Mouse (Mus musculus) CH12.LX (cell line): Measurements from ENCODE around the gene Anxa8. TPM values are rescaled to one million over a fixed set of nuclear protein-coding genes. Genes with fewer than 3 reads are reported as not detected.

Experiments
- DNase-seq: peaks from one replicate; pipeline ENCODE4 v3.0.0-alpha.2; 2013; ENCODE audit errors: extremely low read depth
- H3K27ac ChIP-seq: 2 replicates; pipeline ENCODE4 v1.5.1; 2012; ENCODE audit warnings: low read depth, mild to moderate bottlenecking, control low read depth, moderate library complexity; ENCODE audit not compliant: insufficient read depth
- H3K27me3 ChIP-seq: replicated peaks from 2 replicates; pipeline ENCODE3; 2012; ENCODE audit warnings: inconsistent platforms
- H3K36me3 ChIP-seq, 2 experiments: replicated peaks in 1 of 2; 2 replicates each; pipeline versions ENCODE3 to v1.6.1; 2012; ENCODE audit warnings: inconsistent platforms in 1 of 2, low read length in 1 of 2, mild to moderate bottlenecking in 1 of 2, mixed read lengths in 1 of 2, moderate library complexity in 1 of 2; ENCODE audit not compliant: control insufficient read depth in 1 of 2, insufficient read depth in 1 of 2
- H3K4me1 ChIP-seq, 2 experiments: 2 replicates each; pipeline ENCODE4 v1.6.1; 2012; ENCODE audit warnings: inconsistent platforms in 1 of 2, moderate library complexity in 1 of 2; ENCODE audit not compliant: insufficient read depth in 2 of 2, control insufficient read depth in 1 of 2
- H3K4me2 ChIP-seq: 2 replicates; pipeline ENCODE4 v1.6.1; 2012; ENCODE audit warnings: low read depth, mild to moderate bottlenecking, control low read depth; ENCODE audit not compliant: poor library complexity, insufficient read depth, severe bottlenecking
- H3K4me3 ChIP-seq, 3 experiments: fragments of 150-350 bp in 1 of 3; sonication (generic) in 1 of 3; replicated peaks in 1 of 3; 2 replicates each; pipeline versions ENCODE3 to v1.5.1; 2011 to 2012; ENCODE audit warnings: low read depth in 2 of 3, low read length in 2 of 3, mild to moderate bottlenecking in 2 of 3, moderate library complexity in 2 of 3, control low read depth in 1 of 3, improper control_type of control experiment in 1 of 3, inconsistent platforms in 1 of 3, mixed read lengths in 1 of 3; ENCODE audit not compliant: poor library complexity in 1 of 3
- H3K79me2 ChIP-seq: replicated peaks from 2 replicates; pipeline ENCODE4 v1.6.1; 2012; ENCODE audit warnings: mild to moderate bottlenecking, moderate library complexity; ENCODE audit not compliant: control insufficient read depth, poor library complexity, insufficient read depth, severe bottlenecking; ENCODE audit errors: extremely low read depth
- H3K9ac ChIP-seq: 2 replicates; pipeline ENCODE4 v1.6.1; 2012; ENCODE audit warnings: low read depth, mild to moderate bottlenecking, control low read depth, moderate library complexity; ENCODE audit not compliant: insufficient read depth
- H3K9me3 ChIP-seq: replicated peaks from 2 replicates; pipeline ENCODE3; 2012; ENCODE audit warnings: low read length, inconsistent platforms, mixed read lengths
- CHD2 ChIP-seq: IDR thresholded peaks from 2 replicates; pipeline ENCODE4 v1.6.1; 2011; ENCODE audit warnings: low read length, improper control_type of control experiment
- CTCF ChIP-seq, 2 experiments: IDR thresholded peaks in 1 of 2; conservative IDR thresholded peaks in 1 of 2; 2 replicates each; pipeline ENCODE4 v1.5.1; 2011 to 2012; ENCODE audit warnings: low read depth in 2 of 2, low read length in 2 of 2, improper control_type of control experiment in 1 of 2, inconsistent platforms in 1 of 2, mild to moderate bottlenecking in 1 of 2, moderate library complexity in 1 of 2
- EP300 ChIP-seq: IDR thresholded peaks from 2 replicates; pipeline ENCODE4 v1.6.1; 2011; ENCODE audit warnings: low read length, improper control_type of control experiment
- ETS1 ChIP-seq: conservative IDR thresholded peaks from 2 replicates; pipeline ENCODE4 v1.6.1; 2012; ENCODE audit warnings: low read depth, mild to moderate bottlenecking, inconsistent platforms, low read length, improper control_type of control experiment, moderate library complexity
- IRF4 ChIP-seq: IDR thresholded peaks from 2 replicates; pipeline ENCODE4 v1.6.1; 2014; ENCODE audit warnings: low read depth, mild to moderate bottlenecking, inconsistent platforms, low read length, improper control_type of control experiment
- JUN ChIP-seq: IDR thresholded peaks from 2 replicates; pipeline ENCODE4 v1.6.1; 2011; ENCODE audit warnings: low read depth, mild to moderate bottlenecking, low read length, improper control_type of control experiment, moderate library complexity; ENCODE audit not compliant: insufficient read depth
- JUND ChIP-seq: conservative IDR thresholded peaks from 2 replicates; pipeline ENCODE4 v1.6.1; 2011; ENCODE audit warnings: low read depth, low read length, improper control_type of control experiment
- MAFK ChIP-seq: IDR thresholded peaks from 2 replicates; pipeline ENCODE4 v1.6.1; 2011; ENCODE audit warnings: low read length, improper control_type of control experiment; ENCODE audit not compliant: insufficient replicate concordance
- MAX ChIP-seq: IDR thresholded peaks from 2 replicates; pipeline ENCODE4 v1.6.1; 2011; ENCODE audit warnings: low read length, improper control_type of control experiment
- MEF2A ChIP-seq: IDR thresholded peaks from 2 replicates; pipeline ENCODE4 v1.6.1; 2014; ENCODE audit warnings: low read depth, mild to moderate bottlenecking, inconsistent platforms, low read length, improper control_type of control experiment, borderline replicate concordance
- MXI1 ChIP-seq: IDR thresholded peaks from 2 replicates; pipeline ENCODE4 v1.6.1; 2011; ENCODE audit warnings: mild to moderate bottlenecking, low read depth, low read length, improper control_type of control experiment
- RCOR1 ChIP-seq: conservative IDR thresholded peaks from 2 replicates; pipeline ENCODE4 v1.6.1; 2012; ENCODE audit warnings: low read depth, mild to moderate bottlenecking, inconsistent platforms, low read length, improper control_type of control experiment
- SIN3A ChIP-seq: IDR thresholded peaks from 2 replicates; pipeline ENCODE4 v1.6.1; 2012; ENCODE audit warnings: low read length, improper control_type of control experiment, inconsistent platforms
- UBTF ChIP-seq: IDR thresholded peaks from 2 replicates; pipeline ENCODE4 v1.6.1; 2012; ENCODE audit warnings: low read depth, mild to moderate bottlenecking, inconsistent platforms, low read length, improper control_type of control experiment, moderate library complexity
- USF1 ChIP-seq: IDR thresholded peaks from 2 replicates; pipeline ENCODE4 v1.6.1; 2014; ENCODE audit warnings: low read depth, mild to moderate bottlenecking, inconsistent platforms, low read length, improper control_type of control experiment
- ZKSCAN1 ChIP-seq: IDR thresholded peaks from 2 replicates; pipeline ENCODE4 v1.6.1; 2012; ENCODE audit warnings: low read depth, inconsistent platforms, low read length, improper control_type of control experiment, borderline replicate concordance
- ZMIZ1 ChIP-seq: IDR thresholded peaks from 2 replicates; pipeline ENCODE4 v1.6.1; 2012; ENCODE audit warnings: low read depth, mild to moderate bottlenecking, inconsistent platforms, low read length, improper control_type of control experiment
- dilution Hi-C: fragments of 300-500 bp; cut with MboI; formaldehyde crosslinking; loops from 2 replicates; pipeline ENCODE4 v1.14.3; 2020; ENCODE audit warnings: low sequenced_read_pairs; ENCODE audit not compliant: extremely low pct_unique_long_range_greater_than_20kb, extremely low pct_ligation_motif_present
- in situ Hi-C: fragments of 300-500 bp; cut with MboI; formaldehyde crosslinking; loops from 3 replicates; pipeline ENCODE4 v1.14.3; 2019; ENCODE audit warnings: low sequenced_read_pairs, low pct_ligation_motif_present, low pct_unique_long_range_greater_than_20kb, mixed read lengths
- polyA plus RNA-seq: library from polyadenylated mRNA; unstranded; fragments of >175 nt; gene quantifications from 2 replicates; pipeline ENCODE4 v1.2.1, GENCODE M21; 2012; ENCODE audit warnings: low read depth; ENCODE audit not compliant: insufficient read length
- total RNA-seq, 2 experiments: library from RNA; depleted of rRNA; stranded (reverse); fragments of 300-350 nt in 1 of 2; fragments of >200 nt in 1 of 2; gene quantifications; 2 replicates each; pipeline ENCODE4 v1.2.3; 2012 to 2014

Anxa8 gene
- total and polyA plus RNA-seq, 3 experiments = 0.23 to 1.8 (median 0.33) TPM

DNA sequence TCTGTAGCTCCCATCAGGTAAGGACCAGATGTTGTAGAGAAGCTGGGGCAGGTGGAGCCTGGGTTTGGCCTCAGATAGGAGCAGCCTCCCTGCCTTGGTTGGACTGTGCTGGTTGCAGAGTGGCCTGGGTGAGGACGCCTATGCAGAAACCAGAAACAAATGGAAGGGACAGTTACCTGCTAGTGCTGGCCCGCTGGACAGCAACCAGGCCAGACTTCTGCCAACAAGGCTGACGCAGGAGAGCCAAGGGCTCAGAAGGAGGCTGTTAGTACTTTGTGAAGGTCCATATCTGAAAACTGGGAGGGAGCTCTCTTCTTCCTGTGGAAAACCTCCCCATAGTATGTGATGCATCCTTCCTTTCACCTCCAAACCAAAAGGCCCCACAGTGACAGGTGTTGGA is 42.4 kb upstream of the Anxa8 start:
- dilution Hi-C loops = no loop called here
- Histone ChIP-seq H3K4me2 (no peak overlapping the region), H3K27me3 (no peaks in the 10 kb centered on the region), H3K9me3 (no peaks in the 10 kb centered on the region), H3K27ac (no peak overlapping the region), H3K4me1 (peaks cover 0 to 10% of the 10 kb centered on the region in 2 experiments; a peak in 2 of 4 replicates), H3K4me3 (no peak overlapping the region), H3K79me2 (no peaks in the 10 kb centered on the region), H3K9ac (no peak overlapping the region), H3K36me3 (no peaks in the 10 kb centered on the region)
- no peak for DNase-seq
- TF ChIP-seq CTCF (conservative IDR thresholded peaks at IDR 0.05 in 1 of 2, IDR thresholded peaks at IDR 0.05 in 1 of 2; ENCODE audit: low read depth in 2 of 2, low read length in 2 of 2) = no peak
- TF ChIP-seq USF1 = no peak
- no peak for TF ChIP-seq ZMIZ1
- no peak for TF ChIP-seq JUN
- no peak for TF ChIP-seq ETS1
- no peak for TF ChIP-seq IRF4
- no peak for TF ChIP-seq MAFK
- TF ChIP-seq EP300 = no peak
- no peak for TF ChIP-seq MEF2A
- TF ChIP-seq CHD2 = no peak
- TF ChIP-seq MAX = no peak
- no peak for TF ChIP-seq UBTF
- no peak for TF ChIP-seq JUND
- no peak for TF ChIP-seq ZKSCAN1
- TF ChIP-seq RCOR1 = no peak
- TF ChIP-seq SIN3A = no peak
- TF ChIP-seq MXI1 = no peak
- in situ Hi-C loops = no loop called here

- Histone ChIP-seq H3K27me3 (no peaks in the 10 kb centered on the region), H3K9ac (no peak overlapping the region)
- no peak for DNase-seq
- TF ChIP-seq MEF2A = no peak
- TF ChIP-seq, all 38 proteins: peak for 0
- dilution Hi-C loops = no loop called here
- H3K36me3 ChIP-seq = no peaks in the 10 kb centered on the region
- no peak overlapping the region for H3K4me2 ChIP-seq
- no peak overlapping the region for H3K4me3 ChIP-seq
- in situ Hi-C loops = no loop called here
- no peaks in the 10 kb centered on the region for H3K9me3 ChIP-seq
- H3K79me2 ChIP-seq = no peaks in the 10 kb centered on the region
- H3K27ac ChIP-seq = no peak overlapping the region
- H3K4me1 ChIP-seq = peaks cover 0 to 6% of the 10 kb centered on the region in 2 experiments; a peak in 2 of 4 replicates
Measured at GRCm38 (mm10) chr14:34050101-34050779, 35.5 kb upstream of the Anxa8 start.
